Mouse (Mus musculus) heart, postnatal 0 days (tissue): Measurements from ENCODE around the gene Krt32.

Experiments used
- CTCF ChIP-seq: IDR thresholded peaks from 2 replicates; pipeline ENCODE4 v1.5.1; 2016; ENCODE audit warnings: antibody characterized with exemption, control low read depth, low read depth
- EP300 ChIP-seq: IDR thresholded peaks from 2 replicates; pipeline ENCODE4 v1.6.1; 2016; ENCODE audit warnings: antibody characterized with exemption, low read depth

- TF ChIP-seq CTCF = no peak
- TF ChIP-seq EP300 = no peak
Observed at GRCm38 (mm10) chr11:100137693-100138092, 49.7 kb upstream of the Krt32 start.
